Comparison of ENCODE assay signal across 10 mouse cellular contexts in the genomic region with DNA sequence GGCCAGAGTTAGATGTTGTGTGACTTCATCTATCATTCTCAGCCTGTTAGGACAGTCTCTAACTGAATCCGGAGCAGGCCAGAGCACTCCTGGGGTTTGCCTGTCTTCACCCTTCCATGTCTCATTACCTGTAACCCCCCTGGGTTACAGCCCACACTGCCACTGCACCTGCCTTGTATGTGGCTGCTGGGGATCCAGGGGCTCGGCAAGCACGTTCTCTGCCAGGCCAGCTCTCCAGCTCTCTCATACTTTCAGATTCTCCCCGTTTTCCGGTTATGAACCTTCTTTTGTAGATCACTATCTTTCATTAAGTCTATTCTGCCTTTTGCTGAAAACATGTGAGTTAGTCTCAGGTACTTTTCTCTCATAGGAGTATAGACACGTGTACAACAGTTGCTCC. TPM values are rescaled to one million over a fixed set of nuclear protein-coding genes. Genes with fewer than 3 reads are reported as not detected.
DNase-seq lines count a peak whose midpoint lies in the region; ATAC-seq and TF ChIP-seq lines count a peak whose summit lies in the region.
"Had no signal": no experiment of that assay in that cellular context is flagged by ENCODE, and none has a peak within 500 bp of the region (broad histone marks: within the 10 kb centered on the region; RNA-seq: fewer than 3 reads in every experiment).

No protein-coding gene starts in this region.

- H3K27ac ChIP-seq in heart, embryonic 12.5 days (ENCODE audit: poor library complexity, severe bottlenecking), result no peak overlapping the region
- peak overlapping the region; percentile 75 for H3K27ac ChIP-seq in spleen, adult 2 months (ENCODE audit: insufficient read depth, low read length)
- H3K27ac ChIP-seq: hindbrain, embryonic 12.5 days had no signal

- no peak overlapping the region for H3K4me3 ChIP-seq in heart, embryonic 12.5 days
- 0 out of 2 replicates have a peak overlapping the region, but pooled peaks have one; percentile 3 for H3K4me3 ChIP-seq in spleen, adult 2 months (ENCODE audit: extremely low read depth, insufficient read depth, insufficient read length)
- no peak overlapping the region for H3K4me3 ChIP-seq in myocyte
- H3K4me3 ChIP-seq in lung, adult 2 months (replicated peaks; ENCODE audit: extremely low read depth, low read depth, low read length), result no peak overlapping the region

- H3K4me2 ChIP-seq in heart, embryonic 12.5 days, result no peak overlapping the region
- H3K4me2 ChIP-seq in myocyte (ENCODE audit: low read depth), result peak overlapping the region; percentile 86

- H3K9me3 ChIP-seq in heart, embryonic 12.5 days (replicated peaks), result no peaks in the 10 kb centered on the region

- H3K36me3 ChIP-seq in heart, embryonic 12.5 days, result peaks cover 25% of the 10 kb centered on the region
- no peaks in the 10 kb centered on the region for H3K36me3 ChIP-seq in spleen, adult 2 months (ENCODE audit: control insufficient read depth, insufficient read depth, low read length)
- H3K36me3 ChIP-seq in myocyte (ENCODE audit: control insufficient read depth, insufficient read depth), result peaks cover 4% of the 10 kb centered on the region

- 82% methylated on average over 6 of the region's 6 CpGs for WGBS in heart, embryonic 12.5 days
- 48% methylated on average over 6 of the region's 6 CpGs for WGBS in spleen, adult 2 months
- 73% methylated on average over 6 of the region's 6 CpGs for WGBS in lung, adult 2 months

- no peak overlapping the region for H3ac ChIP-seq in myocyte (ENCODE audit: control insufficient read depth, insufficient read length)

- peaks cover 9% of the 10 kb centered on the region for H3K79me2 ChIP-seq in myocyte (ENCODE audit: control insufficient read depth, insufficient read depth)

- no peaks in the 10 kb centered on the region for H3K27me3 ChIP-seq in heart, embryonic 12.5 days (replicated peaks)
- H3K27me3 ChIP-seq in spleen, adult 2 months (ENCODE audit: control insufficient read depth, insufficient read depth, low read length), result no peaks in the 10 kb centered on the region
- H3K27me3 ChIP-seq in myocyte (ENCODE audit: control insufficient read depth, insufficient read depth, insufficient read length), result no peaks in the 10 kb centered on the region
- H3K27me3 ChIP-seq: hindbrain, embryonic 12.5 days had no signal

- no peak for TF ChIP-seq CTCF in spleen, adult 2 months (IDR thresholded peaks at IDR 0.05; ENCODE audit: extremely low read depth, insufficient read depth, insufficient read length, insufficient replicate concordance)
- no peak for TF ChIP-seq CTCF in lung, adult 2 months (IDR thresholded peaks at IDR 0.05; ENCODE audit: insufficient read depth, low read length)

- H3K9ac ChIP-seq in heart, embryonic 12.5 days, result no peak overlapping the region
- H3K9ac ChIP-seq: hindbrain, embryonic 12.5 days had no signal

- 0 out of 2 replicates have a peak, but pooled peaks cover 6% of the 10 kb centered on the region for H3K4me1 ChIP-seq in heart, embryonic 12.5 days (replicated peaks)
- peaks cover 9% of the 10 kb centered on the region; the same call in 1 of the 2 replicates for H3K4me1 ChIP-seq in spleen, adult 2 months (ENCODE audit: control insufficient read depth, insufficient read depth, insufficient read length)
- H3K4me1 ChIP-seq in lung, adult 2 months (ENCODE audit: control insufficient read depth, insufficient read depth, low read length), result peaks cover 8% of the 10 kb centered on the region

- TF ChIP-seq POLR2A in spleen, adult 2 months (IDR thresholded peaks at IDR 0.05; ENCODE audit: low read depth, low read length), result no peak
- no peak for TF ChIP-seq POLR2A in myocyte (IDR thresholded peaks at IDR 0.05; ENCODE audit: insufficient read length, low read depth)
- no peak for TF ChIP-seq POLR2A in lung, adult 2 months (IDR thresholded peaks at IDR 0.05; ENCODE audit: borderline replicate concordance, extremely low read depth, low read depth, low read length)

- DNase-seq in heart, adult 11 months, result peak; percentile 92
- DNase-seq in spleen, adult 2 months (ENCODE audit: low read depth in 1 of 2, low spot score in 2 of 2), result no peak
- DNase-seq in spleen, postnatal 36 days (ENCODE audit: low spot score in 2 of 2), result no peak
- DNase-seq in ovary, postnatal 10 days (ENCODE audit: low spot score), result no peak
- no peak for DNase-seq in layer of hippocampus, adult 8-10 months (ENCODE audit: low spot score in 2 of 2)
- no peak for DNase-seq in lung, adult 2 months
- DNase-seq: heart, adult 18-20 months had no signal

- no peak for ATAC-seq in heart, embryonic 12.5 days (ENCODE audit: insufficient number of reproducible peaks, low FRiP score)

TF ChIP-seq in myocyte, 11 proteins besides CTCF, POLR2A, EP300 and RAD21:
- TF ChIP-seq E2F4 (IDR thresholded peaks at IDR 0.05; ENCODE audit: insufficient read depth) (no peak), CEBPB (IDR thresholded peaks at IDR 0.05; ENCODE audit: insufficient read depth, poor library complexity, severe bottlenecking) (no peak), TCF12 (IDR thresholded peaks at IDR 0.05; ENCODE audit: insufficient read depth, poor library complexity, severe bottlenecking) (no peak), REST (IDR thresholded peaks at IDR 0.05; ENCODE audit: insufficient read depth, insufficient read length) (no peak), USF1 (IDR thresholded peaks at IDR 0.05; ENCODE audit: low read depth) (no peak), MYOD1 (IDR thresholded peaks at IDR 0.05; ENCODE audit: control insufficient read depth in 1 of 3, insufficient read length in 2 of 3, low read depth in 2 of 3) (no peak), SRF (IDR thresholded peaks at IDR 0.05; ENCODE audit: control insufficient read depth, insufficient read length, low read depth) (no peak), MAX (IDR thresholded peaks at IDR 0.05; ENCODE audit: low read depth) (no peak), MYOG (IDR thresholded peaks at IDR 0.05; ENCODE audit: control insufficient read depth in 1 of 3, insufficient read depth in 1 of 3, insufficient read length in 2 of 3, low read depth in 2 of 3) (no peak), POLR2AphosphoS2 (IDR thresholded peaks at IDR 0.05; ENCODE audit: insufficient read length, low read depth) (no peak), TCF3 (IDR thresholded peaks at IDR 0.05; ENCODE audit: insufficient read length, low read depth) (no peak)

RNA-seq across cellular contexts. Expression of gene Rbl1, which starts 2.0 kb away (rescaled TPM):
- polyA plus RNA-seq in heart, embryonic 12.5 days (2016; fragmentation: Nextera tagmentation; extraction: Ambion mirVana), result 20.7 and 21.4 TPM in 2 replicates
- 5.0 and 6.7 TPM in 2 replicates for polyA plus RNA-seq in spleen, adult 2 months (2012; rRNA removed)
- polyA plus RNA-seq in myocyte (2012; fragmentation: generic; extraction: Trizol), result 4.1 TPM
- 1 to 10 TPM; 1.5 to 2.3 (median 1.7) TPM for total RNA-seq in layer of hippocampus, adult 8-10 months (2022)
- 4.3 TPM in 2 replicates for polyA plus RNA-seq in lung, adult 2 months (2012; rRNA removed)
